Mouse (Mus musculus): ENCODE data around the gene Nipal1.

DNA sequence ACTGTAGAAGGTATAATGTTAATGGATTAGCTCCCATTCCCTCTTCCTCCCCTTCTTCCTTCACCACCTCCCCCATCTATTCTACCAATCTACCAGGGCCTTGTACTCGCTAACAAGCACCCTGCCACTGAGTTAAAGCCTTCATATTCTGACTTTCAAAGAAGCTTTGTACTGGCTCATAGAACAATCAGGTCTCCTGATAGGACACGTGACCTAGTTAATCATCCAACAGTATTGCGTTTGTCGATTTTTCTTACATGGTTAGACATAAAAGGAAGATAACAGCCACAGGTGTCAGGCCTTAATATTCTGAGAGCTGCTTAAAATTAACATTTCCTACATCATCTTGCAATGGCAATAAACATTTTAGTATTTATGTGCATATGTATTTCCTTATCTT lies 44.5 kb upstream of the Nipal1 start:
- TF ChIP-seq HCFC1 (IDR thresholded peaks at IDR 0.05; ENCODE audit: low read depth, low read length): no peak
- no peak for TF ChIP-seq CTCF (conservative IDR thresholded peaks at IDR 0.05 in 1 of 2, IDR thresholded peaks at IDR 0.05 in 1 of 2; ENCODE audit: low read depth in 2 of 2, low read length in 2 of 2)
- no peak for TF ChIP-seq POLR2A (IDR thresholded peaks at IDR 0.05; ENCODE audit: low read depth, low read length)

Data from CH12.LX (cell line).